Mouse (Mus musculus) left cerebral cortex, postnatal 25 days (tissue): ENCODE measurements around the gene Kdelc1. TPM values are rescaled to one million over a fixed set of nuclear protein-coding genes. Genes with fewer than 3 reads are reported as not detected.
A peak's percentile ranks its signal among the peaks of the same experiment; 100 is the strongest.

Experiments
- DNase-seq, 2 experiments: peaks; one replicate each; pipeline ENCODE4 v3.0.0; 2022; ENCODE audit warnings: low spot score in 2 of 2, mixed read lengths in 1 of 2
- intact Hi-C: fragments of 180-260 bp; cut with DNase I; formaldehyde crosslinking; loops from one replicate; pipeline ENCODE4 v1.15.1; 2025
- total RNA-seq, 2 experiments: library from RNA; stranded (reverse); gene quantifications; 2 replicates each; pipeline ENCODE4 v1.2.3; 2021

Kdelc1 gene
- total RNA-seq, result 10 to 100 TPM; 10.2 to 11.1 TPM

GRCm38 (mm10) chr1:44118239-44119054, at the start of gene Kdelc1, which contains the start of gene Bivm:
Kdelc1 (minus strand) TSS chr1:44118808.
Bivm (plus strand) TSS chr1:44118957.
- peak; percentile 91 to 98 for DNase-seq
- intact Hi-C loops, result loop anchor here (1.0 kb wide), 2 partner anchors 16 to 185 kb away; partner anchors contain the start of genes Tex30 and Tpp2

GRCm38 (mm10) chr1:44167859-44168383, 49.3 kb upstream of the Kdelc1 start:
- no peak for DNase-seq
- intact Hi-C loops, result no loop called here

- intact Hi-C loops, result no loop called here
- no peak for DNase-seq
Measured at GRCm38 (mm10) chr1:44162389-44162788, 43.8 kb upstream of the Kdelc1 start.

GRCm38 (mm10) chr1:44161818-44162217, 43.2 kb upstream of the Kdelc1 start:
- intact Hi-C loops, result no loop called here

GRCm38 (mm10) chr1:44158317-44158716, 39.7 kb upstream of the Kdelc1 start:
- intact Hi-C loops, result no loop called here

More at GRCm38 (mm10) chr1:44161818-44162217, 43.2 kb upstream of the Kdelc1 start:
- no peak for DNase-seq

GRCm38 (mm10) chr1:44155287-44155686, 36.7 kb upstream of the Kdelc1 start:
- intact Hi-C loops, result no loop called here
- DNase-seq, result no peak

More at GRCm38 (mm10) chr1:44158317-44158716, 39.7 kb upstream of the Kdelc1 start:
- DNase-seq, result no peak

GRCm38 (mm10) chr1:44148706-44149105, 30.1 kb upstream of the Kdelc1 start:
- no peak for DNase-seq
- intact Hi-C loops, result loop anchor here (5.0 to 10.0 kb wide), 2 partner anchors 46 to 164 kb away; partner anchors contain the start of gene Tex30

- peak; percentile 87 to 91 for DNase-seq
- intact Hi-C loops, result loop anchor here (5.0 to 10.0 kb wide), 2 partner anchors 45 to 163 kb away; partner anchors contain the start of gene Tex30
Measured at GRCm38 (mm10) chr1:44147563-44148381, 29.2 kb upstream of the Kdelc1 start, which contains the start of gene Ercc5. Ercc5 (plus strand) TSS chr1:44147744.

- DNase-seq, result peak in 1 of 2 experiments; percentile 52
Measured at GRCm38 (mm10) chr1:44142747-44143146, 24.1 kb upstream of the Kdelc1 start.

GRCm38 (mm10) chr1:44140232-44140631, 21.6 kb upstream of the Kdelc1 start:
- intact Hi-C loops, result loop anchor here (10.0 kb wide), 1 partner anchor 155 kb away; no protein-coding TSS in a partner anchor
- no peak for DNase-seq

More at GRCm38 (mm10) chr1:44142747-44143146, 24.1 kb upstream of the Kdelc1 start:
- intact Hi-C loops, result loop anchor here (10.0 kb wide), 1 partner anchor 158 kb away; no protein-coding TSS in a partner anchor

GRCm38 (mm10) chr1:44129929-44130581, 11.4 kb upstream of the Kdelc1 start:
- DNase-seq, result no peak
- intact Hi-C loops, result no loop called here

- intact Hi-C loops, result no loop called here
- DNase-seq, result no peak
Measured at GRCm38 (mm10) chr1:44125590-44125989, 7.0 kb upstream of the Kdelc1 start.

GRCm38 (mm10) chr1:44122256-44122655, 3.6 kb upstream of the Kdelc1 start:
- intact Hi-C loops, result no loop called here
- DNase-seq, result no peak

- DNase-seq, result no peak
- intact Hi-C loops, result no loop called here
Measured at GRCm38 (mm10) chr1:44120074-44120406, 1.4 kb upstream of the Kdelc1 start.

GRCm38 (mm10) chr1:44119201-44120073, 829 bp upstream of the Kdelc1 start:
- peak; percentile 73 to 87 for DNase-seq
- intact Hi-C loops, result loop anchor here (1.0 kb wide), 2 partner anchors 17 to 186 kb away; partner anchors contain the start of genes Tex30 and Tpp2

GRCm38 (mm10) chr1:44117571-44117970, 1.0 kb downstream of the Kdelc1 start:
- DNase-seq, result no peak
- intact Hi-C loops, result no loop called here

- intact Hi-C loops, result loop anchor here (1.0 to 5.0 kb wide), 2 partner anchors 16 to 44 kb away; partner anchors contain the start of gene Ercc5
- no peak for DNase-seq
Measured at GRCm38 (mm10) chr1:44102939-44103338, 15.7 kb downstream of the Kdelc1 start.

GRCm38 (mm10) chr1:44102259-44102717, 16.3 kb downstream of the Kdelc1 start, which contains the start of gene Tex30:
Tex30 (minus strand) TSS chr1:44102441.
- DNase-seq, result peak; percentile 95 to 97
- intact Hi-C loops, result loop anchor here (1.0 to 5.0 kb wide), 2 partner anchors 17 to 45 kb away; partner anchors contain the start of gene Ercc5
